17 mouse cellular contexts compared by ENCODE assay signal in genomic region chr15:84665662-84666061, GRCm38 (mm10). TPM values are rescaled to one million over a fixed set of nuclear protein-coding genes. Genes with fewer than 3 reads are reported as not detected.
DNase-seq lines count a peak whose midpoint lies in the region; ATAC-seq and TF ChIP-seq lines count a peak whose summit lies in the region.
"Had no signal": no experiment of that assay in that cellular context is flagged by ENCODE, and none has a peak within 500 bp of the region (broad histone marks: within the 10 kb centered on the region; RNA-seq: fewer than 3 reads in every experiment).

No protein-coding gene starts in this region.

- TF ChIP-seq CTCF in olfactory bulb, adult 2 months (IDR thresholded peaks at IDR 0.05; ENCODE audit: insufficient read depth, low read depth, low read length) = no peak

- WGBS in heart, embryonic 13.5 days = 55% methylated on average over 9 of the region's 9 CpGs
- WGBS in midbrain, embryonic 16.5 days = 52% methylated on average over 9 of the region's 9 CpGs
- 50% methylated on average over 9 of the region's 9 CpGs for WGBS in midbrain, embryonic 13.5 days
- 89% methylated on average over 9 of the region's 9 CpGs for WGBS in olfactory bulb, adult 2 months

- H3K4me2 ChIP-seq in heart, embryonic 13.5 days = no peak overlapping the region
- peak overlapping the region; percentile 84 for H3K4me2 ChIP-seq in midbrain, embryonic 16.5 days (ENCODE audit: low read length)
- no peak overlapping the region for H3K4me2 ChIP-seq in midbrain, embryonic 13.5 days (replicated peaks)
- H3K4me2 ChIP-seq: heart, embryonic 11.5 days; liver, embryonic 15.5 days had no signal

- no peak overlapping the region for H3K9ac ChIP-seq in heart, embryonic 13.5 days
- H3K9ac ChIP-seq in midbrain, embryonic 16.5 days (ENCODE audit: low read depth, low read length) = no peak overlapping the region
- H3K9ac ChIP-seq in midbrain, embryonic 13.5 days (replicated peaks) = no peak overlapping the region
- H3K9ac ChIP-seq: limb, embryonic 13.5 days; liver, embryonic 15.5 days had no signal

- no peak for TF ChIP-seq POLR2A in olfactory bulb, adult 2 months (IDR thresholded peaks at IDR 0.05; ENCODE audit: insufficient read depth, low read depth, low read length)

- no peak for DNase-seq in heart, postnatal 36 days
- peak; percentile 77 for DNase-seq in ZHBTc4 (ENCODE audit: low read depth, low spot score)
- no peak for DNase-seq in lung, postnatal 14 days
- DNase-seq in right cerebral cortex, postnatal 14 days = no peak
- DNase-seq: cerebellum, adult 9-10 months; heart, postnatal 4 days had no signal

- H3K36me3 ChIP-seq in heart, embryonic 13.5 days = no peaks in the 10 kb centered on the region
- H3K36me3 ChIP-seq in midbrain, embryonic 16.5 days (ENCODE audit: control insufficient read depth, insufficient read depth, low read length) = no peaks in the 10 kb centered on the region
- H3K36me3 ChIP-seq in midbrain, embryonic 13.5 days = no peaks in the 10 kb centered on the region
- H3K36me3 ChIP-seq: limb, embryonic 13.5 days; liver, embryonic 15.5 days had no signal

- H3K4me3 ChIP-seq in heart, embryonic 13.5 days = no peak overlapping the region
- H3K4me3 ChIP-seq in midbrain, embryonic 16.5 days (ENCODE audit: low read depth, low read length) = no peak overlapping the region
- H3K4me3 ChIP-seq in midbrain, embryonic 13.5 days (replicated peaks) = no peak overlapping the region
- H3K4me3 ChIP-seq in olfactory bulb, adult 2 months (ENCODE audit: insufficient read depth, low read depth, low read length) = no peak overlapping the region
- H3K4me3 ChIP-seq: limb, embryonic 13.5 days; liver, embryonic 15.5 days; megakaryocyte, embryonic 14.5 days had no signal

- H3K4me1 ChIP-seq in heart, embryonic 13.5 days = peaks cover 43% of the 10 kb centered on the region
- H3K4me1 ChIP-seq in midbrain, embryonic 16.5 days (ENCODE audit: control insufficient read depth, insufficient read depth, low read length) = peaks cover 22% of the 10 kb centered on the region
- peaks cover 41% of the 10 kb centered on the region for H3K4me1 ChIP-seq in midbrain, embryonic 13.5 days (replicated peaks)
- peaks cover 20% of the 10 kb centered on the region for H3K4me1 ChIP-seq in olfactory bulb, adult 2 months (ENCODE audit: control insufficient read depth, insufficient read depth, low read length)

- H3K27me3 ChIP-seq in heart, embryonic 13.5 days (replicated peaks) = peaks cover 17% of the 10 kb centered on the region
- H3K27me3 ChIP-seq in midbrain, embryonic 16.5 days (ENCODE audit: control insufficient read depth, insufficient read depth, low read depth, low read length) = no peaks in the 10 kb centered on the region
- peaks cover 38% of the 10 kb centered on the region for H3K27me3 ChIP-seq in midbrain, embryonic 13.5 days

- no peak for ATAC-seq in heart, embryonic 13.5 days (ENCODE audit: extremely low read depth, insufficient number of reproducible peaks, low FRiP score, low TSS enrichment)
- ATAC-seq in midbrain, embryonic 16.5 days = no peak
- ATAC-seq in midbrain, embryonic 13.5 days = no peak
- ATAC-seq: intestine, postnatal 0 days; lung, postnatal 0 days had no signal

- H3K9me3 ChIP-seq in heart, embryonic 13.5 days = no peaks in the 10 kb centered on the region
- no peaks in the 10 kb centered on the region for H3K9me3 ChIP-seq in midbrain, embryonic 16.5 days (replicated peaks; ENCODE audit: control insufficient read depth, low read length, poor library complexity, severe bottlenecking)
- no peaks in the 10 kb centered on the region for H3K9me3 ChIP-seq in midbrain, embryonic 13.5 days
- H3K9me3 ChIP-seq: limb, embryonic 13.5 days; liver, embryonic 15.5 days; megakaryocyte, embryonic 14.5 days had no signal

- intact Hi-C loops in heart, postnatal 36 days (cut with DNase I) = no loop called here

- H3K27ac ChIP-seq in heart, embryonic 13.5 days (replicated peaks) = peak overlapping the region; percentile 44; the same call in 1 of the 2 replicates
- no peak overlapping the region for H3K27ac ChIP-seq in midbrain, embryonic 16.5 days (ENCODE audit: low read length)
- H3K27ac ChIP-seq in midbrain, embryonic 13.5 days = no peak overlapping the region
- H3K27ac ChIP-seq in olfactory bulb, adult 2 months (ENCODE audit: insufficient read depth, low read depth, low read length) = peak overlapping the region; percentile 36; the same call in 1 of the 2 replicates
- H3K27ac ChIP-seq: limb, embryonic 13.5 days; liver, embryonic 15.5 days; stomach, postnatal 0 days had no signal

RNA-seq across cellular contexts. Expression of gene Prr5, which starts 3.8 kb away (rescaled TPM):
- 20.7 and 21.1 TPM in 2 replicates for polyA plus RNA-seq in heart, embryonic 13.5 days (2015; fragmentation: Nextera tagmentation; extraction: Ambion mirVana)
- 1 to 10 TPM; 3.1 to 3.7 TPM for total RNA-seq in heart, postnatal 36 days (2021)
- 28.1 and 30.8 TPM in 2 replicates for polyA plus RNA-seq in midbrain, embryonic 16.5 days (2015; fragmentation: Nextera tagmentation; extraction: Ambion mirVana)
- polyA plus RNA-seq in midbrain, embryonic 13.5 days (2015; fragmentation: Nextera tagmentation; extraction: Ambion mirVana) = 12.2 and 13.8 TPM in 2 replicates
- not detected in 2 replicates for polyA plus RNA-seq in olfactory bulb, adult 2 months (2012; ENCODE audit: insufficient read depth, insufficient read length, low replicate concordance, missing spikeins)

RNA-seq across cellular contexts. Expression of gene Arhgap8, which starts 54.2 kb away (rescaled TPM):
- polyA plus RNA-seq in heart, embryonic 13.5 days (2015; fragmentation: Nextera tagmentation; extraction: Ambion mirVana) = 4.1 and 5.5 TPM in 2 replicates
- under 1 TPM; 0.60 to 0.92 TPM for total RNA-seq in heart, postnatal 36 days (2021)
- polyA plus RNA-seq in midbrain, embryonic 16.5 days (2015; fragmentation: Nextera tagmentation; extraction: Ambion mirVana) = 0.35 and 0.39 TPM in 2 replicates
- polyA plus RNA-seq in midbrain, embryonic 13.5 days (2015; fragmentation: Nextera tagmentation; extraction: Ambion mirVana) = 0.61 and 0.67 TPM in 2 replicates
- polyA plus RNA-seq in olfactory bulb, adult 2 months (2012; ENCODE audit: insufficient read depth, insufficient read length, low replicate concordance, missing spikeins) = not detected in 2 replicates

Comparison
In these comparisons a context has a peak if more than half of its experiments do, and no peak if none do; other contexts are left out.
1. H3K27ac ChIP-seq: peak in heart, embryonic 13.5 days (single experiment) and olfactory bulb, adult 2 months (single experiment); none in midbrain, embryonic 16.5 days (single experiment) and midbrain, embryonic 13.5 days (single experiment).
2. RNA of gene Prr5, which starts 3.8 kb away (polyA plus RNA-seq): 28.1 to 30.8 TPM in midbrain, embryonic 16.5 days, 20.7 to 21.1 TPM in heart, embryonic 13.5 days and 12.2 to 13.8 TPM in midbrain, embryonic 13.5 days; not detected in olfactory bulb, adult 2 months; every median in the first group is over 10 times any median in the second.